Mouse (Mus musculus): ENCODE data around the gene Incenp. TPM values are rescaled to one million over a fixed set of nuclear protein-coding genes. Genes with fewer than 3 reads are reported as not detected.
"Not testable (repeated sequence)": the region's sequence is repeated elsewhere in the genome, so short reads cannot be mapped to it uniquely, and the experiment has no call there.

The Incenp gene
- polyA plus RNA-seq, 1 experiment, result 301 TPM

DNA sequence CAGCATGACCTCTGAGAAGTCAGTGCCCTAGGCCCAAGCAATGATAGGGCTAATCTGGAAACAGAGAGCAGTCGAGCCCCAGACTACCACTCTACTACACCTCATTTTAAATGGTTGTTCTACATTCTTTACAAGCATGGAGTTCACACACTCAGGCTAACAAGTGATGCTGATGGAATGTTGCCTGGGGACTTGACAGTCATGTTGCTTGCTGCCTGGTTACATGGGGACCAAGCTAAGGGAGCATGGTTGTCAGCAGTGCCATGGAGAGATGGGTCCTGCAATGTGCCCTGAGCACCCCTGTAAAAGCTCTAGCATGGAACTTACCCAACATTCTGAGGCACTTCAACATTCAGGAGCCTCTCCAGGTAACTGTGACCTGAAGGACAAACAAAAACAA, 13.0 kb downstream of the Incenp start:
- 83% methylated on average over 1 of the region's 1 CpGs for WGBS
- TF ChIP-seq CTCF (IDR thresholded peaks at IDR 0.05; ENCODE audit: control insufficient read depth, insufficient read depth, low read length), result no peak
- no peak for TF ChIP-seq POLR2A (IDR thresholded peaks at IDR 0.05; ENCODE audit: borderline replicate concordance, control insufficient read depth, low read depth, low read length)
- Histone ChIP-seq H3K4me1 (ENCODE audit: control insufficient read depth, insufficient read depth, low read length) (no peaks in the 10 kb centered on the region), H3K27ac (ENCODE audit: control insufficient read depth, insufficient read depth, low read depth, low read length, poor library complexity) (no peak overlapping the region), H3K4me3 (replicated peaks; ENCODE audit: control insufficient read depth, low read depth, low read length) (no peak overlapping the region)

- no peak overlapping the region for H3K4me3 ChIP-seq (replicated peaks; ENCODE audit: control insufficient read depth, low read depth, low read length)
- WGBS, result 97% methylated on average over 20 of the region's 20 CpGs
These were observed 21.0 kb downstream of the Incenp start for GRCm38 (mm10) chr19:9878186-9878835.

GRCm38 (mm10) chr19:9865466-9865865, 33.9 kb downstream of the Incenp start:
- TF ChIP-seq CTCF (IDR thresholded peaks at IDR 0.05; ENCODE audit: control insufficient read depth, insufficient read depth, low read length) (no peak), POLR2A (IDR thresholded peaks at IDR 0.05; ENCODE audit: borderline replicate concordance, control insufficient read depth, low read depth, low read length) (no peak)

More at GRCm38 (mm10) chr19:9878186-9878835, 21.0 kb downstream of the Incenp start:
- no peak overlapping the region for H3K27ac ChIP-seq (ENCODE audit: control insufficient read depth, insufficient read depth, low read depth, low read length, poor library complexity)
- H3K4me1 ChIP-seq (ENCODE audit: control insufficient read depth, insufficient read depth, low read length), result no peaks in the 10 kb centered on the region
- no peak for TF ChIP-seq POLR2A (IDR thresholded peaks at IDR 0.05; ENCODE audit: borderline replicate concordance, control insufficient read depth, low read depth, low read length)
- TF ChIP-seq CTCF (IDR thresholded peaks at IDR 0.05; ENCODE audit: control insufficient read depth, insufficient read depth, low read length), result no peak

DNA sequence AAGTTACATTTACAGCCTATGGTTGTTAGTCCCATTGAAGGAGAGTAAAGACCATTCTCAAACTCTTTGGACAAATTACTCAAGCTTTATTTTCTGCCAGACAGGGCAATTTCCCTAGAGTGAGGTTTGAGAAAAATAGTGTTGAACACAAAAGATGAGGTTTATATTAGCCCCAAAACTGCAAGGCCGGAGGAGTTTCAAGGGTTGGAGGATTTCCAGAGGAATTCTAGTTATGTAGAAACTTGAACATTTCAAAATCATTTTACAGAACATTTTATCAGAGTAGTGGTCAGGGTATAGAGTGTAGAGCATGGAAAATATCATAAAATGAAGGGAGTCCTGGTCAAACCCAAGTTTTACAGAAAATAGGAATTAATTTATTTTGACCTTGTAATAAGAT, 34.5 kb downstream of the Incenp start:
- no peak overlapping the region for H3K4me3 ChIP-seq (replicated peaks; ENCODE audit: control insufficient read depth, low read depth, low read length)
- no peaks in the 10 kb centered on the region for H3K4me1 ChIP-seq (ENCODE audit: control insufficient read depth, insufficient read depth, low read length)
- 86% methylated on average over 1 of the region's 1 CpGs for WGBS
- TF ChIP-seq POLR2A (IDR thresholded peaks at IDR 0.05; ENCODE audit: borderline replicate concordance, control insufficient read depth, low read depth, low read length) (no peak), CTCF (IDR thresholded peaks at IDR 0.05; ENCODE audit: control insufficient read depth, insufficient read depth, low read length) (no peak)
- no peak overlapping the region for H3K27ac ChIP-seq (ENCODE audit: control insufficient read depth, insufficient read depth, low read depth, low read length, poor library complexity)

More at GRCm38 (mm10) chr19:9865466-9865865, 33.9 kb downstream of the Incenp start:
- Histone ChIP-seq H3K4me1 (ENCODE audit: control insufficient read depth, insufficient read depth, low read length) (no peaks in the 10 kb centered on the region), H3K27ac (ENCODE audit: control insufficient read depth, insufficient read depth, low read depth, low read length, poor library complexity) (no peak overlapping the region), H3K4me3 (replicated peaks; ENCODE audit: control insufficient read depth, low read depth, low read length) (no peak overlapping the region)

DNA sequence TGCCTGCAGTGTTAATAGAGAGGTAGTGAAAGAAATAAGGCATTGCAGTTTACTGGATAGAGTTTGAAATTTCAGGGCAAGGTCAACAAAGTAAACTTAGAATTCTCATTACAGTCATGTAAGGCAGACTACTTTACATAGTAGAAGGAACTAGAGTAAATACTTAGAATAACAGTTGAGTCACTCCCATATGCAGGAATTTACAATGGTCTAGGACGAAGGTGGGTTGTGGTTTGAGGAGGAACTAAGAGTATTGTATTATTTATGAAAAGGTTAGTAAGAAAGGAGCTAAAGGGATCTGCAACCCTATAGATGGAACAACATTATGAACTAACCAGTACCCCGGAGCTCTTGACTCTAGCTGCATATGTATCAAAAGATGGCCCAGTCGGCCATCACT, 38.5 kb downstream of the Incenp start:
- H3K27ac ChIP-seq (ENCODE audit: control insufficient read depth, insufficient read depth, low read depth, low read length, poor library complexity); H3K4me3 ChIP-seq (replicated peaks; ENCODE audit: control insufficient read depth, low read depth, low read length); H3K4me1 ChIP-seq (ENCODE audit: control insufficient read depth, insufficient read depth, low read length): not testable (repeated sequence)
- 81% methylated on average over 3 of the region's 3 CpGs for WGBS

- not testable (repeated sequence) for H3K27ac ChIP-seq (ENCODE audit: control insufficient read depth, insufficient read depth, low read depth, low read length, poor library complexity); H3K4me1 ChIP-seq (ENCODE audit: control insufficient read depth, insufficient read depth, low read length); H3K4me3 ChIP-seq (replicated peaks; ENCODE audit: control insufficient read depth, low read depth, low read length)
- 47% methylated on average over 3 of the region's 3 CpGs for WGBS
These were observed 49.8 kb downstream of the Incenp start for GRCm38 (mm10) chr19:9849368-9850075.

DNA sequence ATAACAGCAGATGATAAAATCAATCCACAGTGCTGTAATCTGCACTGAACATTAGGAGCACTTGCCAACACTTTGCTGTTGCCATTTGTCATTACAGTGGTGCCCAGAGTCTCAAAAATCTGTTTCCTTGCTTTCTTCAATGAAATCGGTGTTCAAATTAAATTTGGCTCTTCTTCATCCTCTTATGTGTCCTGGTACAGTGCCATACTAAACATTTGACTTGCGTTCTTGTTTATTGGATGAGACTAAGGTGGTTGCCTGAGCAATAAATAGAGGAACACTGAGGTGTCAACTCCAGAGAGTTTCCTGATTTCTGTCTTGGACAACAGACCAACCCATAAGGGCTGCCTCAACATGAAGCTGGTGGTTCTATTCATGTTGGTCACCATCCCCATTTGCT, 52.1 kb downstream of the Incenp start, which contains the start of gene Scgb2a2:
TSS of gene Scgb2a2 (plus strand) at position 301 of the 400 bp plus-strand sequence.
- 68% methylated on average over 2 of the region's 2 CpGs for WGBS
- Histone ChIP-seq H3K27ac (ENCODE audit: control insufficient read depth, insufficient read depth, low read depth, low read length, poor library complexity) (no peak within 1 kb of the TSS), H3K4me3 (replicated peaks; ENCODE audit: control insufficient read depth, low read depth, low read length) (no peak within 1 kb of the TSS), H3K4me1 (ENCODE audit: control insufficient read depth, insufficient read depth, low read length) (no peaks in the 10 kb centered on the region)
- TF ChIP-seq CTCF (IDR thresholded peaks at IDR 0.05; ENCODE audit: control insufficient read depth, insufficient read depth, low read length), result no peak
- TF ChIP-seq POLR2A (IDR thresholded peaks at IDR 0.05; ENCODE audit: borderline replicate concordance, control insufficient read depth, low read depth, low read length), result no peak

GRCm38 (mm10) chr19:9837341-9837715, 62.0 kb downstream of the Incenp start:
- 50% methylated on average over 2 of the region's 2 CpGs for WGBS
- TF ChIP-seq POLR2A (IDR thresholded peaks at IDR 0.05; ENCODE audit: borderline replicate concordance, control insufficient read depth, low read depth, low read length) (no peak), CTCF (IDR thresholded peaks at IDR 0.05; ENCODE audit: control insufficient read depth, insufficient read depth, low read length) (no peak)

DNA sequence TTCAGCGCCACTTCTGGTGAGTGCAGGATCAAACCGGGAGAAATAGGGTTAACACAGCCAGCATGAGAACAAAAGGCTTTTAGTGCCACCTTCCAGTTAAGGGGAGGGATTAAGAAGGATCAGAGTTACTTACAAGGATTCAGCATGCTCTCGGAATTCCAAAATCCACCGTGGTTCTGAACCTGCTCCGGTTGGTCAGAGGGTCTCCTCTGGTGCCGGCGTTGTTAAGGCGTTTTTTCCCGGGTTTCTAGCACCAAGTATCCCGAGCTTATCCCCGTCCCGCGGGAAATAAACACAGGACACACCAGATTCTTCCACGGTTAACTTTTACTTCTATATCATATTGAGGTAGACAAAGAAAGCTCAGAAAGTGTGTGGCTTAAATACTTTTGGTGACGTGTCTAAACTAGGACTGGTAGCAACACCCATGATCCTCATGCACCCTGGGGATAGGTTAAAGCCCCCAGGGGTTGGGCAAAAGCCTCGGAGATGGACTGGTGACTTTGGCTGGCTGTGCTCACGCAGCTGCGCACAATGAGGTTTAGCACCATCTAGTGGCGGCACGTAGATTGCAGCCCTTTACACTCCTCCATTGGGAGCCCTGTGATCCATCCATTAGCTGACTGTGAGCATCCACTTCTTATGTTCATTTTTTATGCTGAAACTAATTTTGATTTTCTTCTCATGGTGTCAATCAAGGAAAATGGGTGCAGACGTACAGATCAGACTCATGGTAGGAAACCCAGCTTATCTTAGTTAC, 62.6 kb downstream of the Incenp start:
- H3K4me3 ChIP-seq (replicated peaks; ENCODE audit: control insufficient read depth, low read depth, low read length); H3K4me1 ChIP-seq (ENCODE audit: control insufficient read depth, insufficient read depth, low read length); H3K27ac ChIP-seq (ENCODE audit: control insufficient read depth, insufficient read depth, low read depth, low read length, poor library complexity): not testable (repeated sequence)
- WGBS, result 15% methylated on average over 20 of the region's 21 CpGs

More at GRCm38 (mm10) chr19:9837341-9837715, 62.0 kb downstream of the Incenp start:
- Histone ChIP-seq H3K4me3 (replicated peaks; ENCODE audit: control insufficient read depth, low read depth, low read length) (no peak overlapping the region), H3K27ac (ENCODE audit: control insufficient read depth, insufficient read depth, low read depth, low read length, poor library complexity) (no peak overlapping the region), H3K4me1 (ENCODE audit: control insufficient read depth, insufficient read depth, low read length) (no peaks in the 10 kb centered on the region)
